Mouse (Mus musculus) adrenal gland, postnatal 25 days (tissue): ENCODE results near the gene Kcnk13. TPM values are rescaled to one million over a fixed set of nuclear protein-coding genes. Genes with fewer than 3 reads are reported as not detected.
"Not testable (repeated sequence)": the region's sequence is repeated elsewhere in the genome, so short reads cannot be mapped to it uniquely, and the experiment has no call there.

ENCODE experiments used
- DNase-seq: peaks from one replicate; pipeline ENCODE4 v3.0.0; 2021; ENCODE audit warnings: mixed read lengths
- total RNA-seq: library from RNA; stranded (reverse); gene quantifications from 2 replicates; pipeline ENCODE4 v1.2.3, GENCODE M21; 2021

The Kcnk13 gene
- total RNA-seq, 1 experiment from 2014 or later: 0.76 TPM

- peak; percentile 42 for DNase-seq
Observed at GRCm38 (mm10) chr12:99965203-99966115, 1.2 kb downstream of the Kcnk13 start.

GRCm38 (mm10) chr12:99966116-99966770 lies 1.9 kb downstream of the Kcnk13 start:
- no peak for DNase-seq

- DNase-seq: no peak
Observed at GRCm38 (mm10) chr12:99966881-99967363, 2.6 kb downstream of the Kcnk13 start.

GRCm38 (mm10) chr12:99969906-99970305 lies 5.6 kb downstream of the Kcnk13 start:
- no peak for DNase-seq

GRCm38 (mm10) chr12:99971205-99971894 lies 7.1 kb downstream of the Kcnk13 start:
- DNase-seq: not testable (repeated sequence)

- DNase-seq: no peak
Observed at GRCm38 (mm10) chr12:99972825-99973224, 8.5 kb downstream of the Kcnk13 start.

GRCm38 (mm10) chr12:99973659-99974058 lies 9.4 kb downstream of the Kcnk13 start:
- no peak for DNase-seq

GRCm38 (mm10) chr12:99979541-99979940 lies 15.2 kb downstream of the Kcnk13 start:
- DNase-seq: no peak

GRCm38 (mm10) chr12:99986797-99987196 lies 22.5 kb downstream of the Kcnk13 start:
- no peak for DNase-seq

- DNase-seq: no peak
Observed at GRCm38 (mm10) chr12:99988144-99988543, 23.8 kb downstream of the Kcnk13 start.

- DNase-seq: no peak
Observed at GRCm38 (mm10) chr12:99992362-99992862, 28.1 kb downstream of the Kcnk13 start.

GRCm38 (mm10) chr12:99993146-99993890 lies 29.0 kb downstream of the Kcnk13 start:
- no peak for DNase-seq

- no peak for DNase-seq
Observed at GRCm38 (mm10) chr12:99995951-99996350, 31.7 kb downstream of the Kcnk13 start.

- DNase-seq: no peak
Observed at GRCm38 (mm10) chr12:99999726-100000125, 35.4 kb downstream of the Kcnk13 start.

- no peak for DNase-seq
Observed at GRCm38 (mm10) chr12:100000381-100000780, 36.1 kb downstream of the Kcnk13 start.

GRCm38 (mm10) chr12:100001246-100001645 lies 36.9 kb downstream of the Kcnk13 start:
- no peak for DNase-seq

- DNase-seq: no peak
Observed at GRCm38 (mm10) chr12:100001910-100002309, 37.6 kb downstream of the Kcnk13 start.

GRCm38 (mm10) chr12:100002914-100003587 lies 38.8 kb downstream of the Kcnk13 start:
- no peak for DNase-seq

GRCm38 (mm10) chr12:100005285-100005684 lies 41.0 kb downstream of the Kcnk13 start:
- no peak for DNase-seq

GRCm38 (mm10) chr12:100006681-100007080 lies 42.4 kb downstream of the Kcnk13 start:
- DNase-seq: no peak

GRCm38 (mm10) chr12:100012839-100013238 lies 48.5 kb downstream of the Kcnk13 start:
- DNase-seq: no peak
